Mouse (Mus musculus) heart, embryonic 14.5 days (tissue): ENCODE results near the gene Gpr18. TPM values are rescaled to one million over a fixed set of nuclear protein-coding genes. Genes with fewer than 3 reads are reported as not detected.
"Not testable (repeated sequence)": the region's sequence is repeated elsewhere in the genome, so short reads cannot be mapped to it uniquely, and the experiment has no call there.

ENCODE experiments used
- ATAC-seq: fragments of 200-750 bp; cut with Nextera tagmentation; 2 replicates; pipeline ENCODE4 v1.8.0; 2017; ENCODE audit warnings: low read depth, moderate TSS enrichment; ENCODE audit not compliant: insufficient number of reproducible peaks, insufficient read depth, low FRiP score
- H3K27ac ChIP-seq, 2 experiments: fragments of 200-500 bp in 1 of 2; fragments of 300-500 bp in 1 of 2; sonication (generic) in 1 of 2; replicated peaks in 1 of 2; 2 replicates each; pipeline ENCODE4 v1.5.1; 2012 to 2014; ENCODE audit warnings: low read depth in 2 of 2, low read length in 2 of 2, control low read depth in 1 of 2, mild to moderate bottlenecking in 1 of 2, mixed read lengths in 1 of 2; ENCODE audit not compliant: control insufficient read depth in 1 of 2, insufficient read depth in 1 of 2
- H3K27me3 ChIP-seq: fragments of 300-500 bp; sonication (generic); 2 replicates; pipeline ENCODE4 v1.6.1; 2014; ENCODE audit warnings: mild to moderate bottlenecking, low read length, control low read depth; ENCODE audit not compliant: control insufficient read depth, insufficient read depth
- H3K36me3 ChIP-seq: fragments of 300-500 bp; sonication (generic); 2 replicates; pipeline ENCODE4 v1.6.1; 2014; ENCODE audit warnings: mild to moderate bottlenecking, control low read depth, low read length, mixed read lengths; ENCODE audit not compliant: control insufficient read depth, insufficient read depth
- H3K4me1 ChIP-seq, 2 experiments: fragments of 200-500 bp in 1 of 2; fragments of 300-500 bp in 1 of 2; sonication (generic) in 1 of 2; 2 replicates each; pipeline ENCODE4 v1.6.1; 2012 to 2014; ENCODE audit warnings: low read length in 2 of 2, control low read depth in 1 of 2, mixed read lengths in 1 of 2; ENCODE audit not compliant: control insufficient read depth in 2 of 2, insufficient read depth in 2 of 2
- H3K4me2 ChIP-seq: fragments of 300-500 bp; sonication (generic); 2 replicates; pipeline ENCODE4 v1.6.1; 2014; ENCODE audit warnings: mild to moderate bottlenecking, low read length
- H3K4me3 ChIP-seq, 2 experiments: fragments of 200-500 bp in 1 of 2; fragments of 300-500 bp in 1 of 2; sonication (generic) in 1 of 2; 2 replicates each; pipeline ENCODE4 v1.5.1; 2012 to 2014; ENCODE audit warnings: low read length in 2 of 2, mild to moderate bottlenecking in 2 of 2, control low read depth in 1 of 2, low read depth in 1 of 2, moderate library complexity in 1 of 2; ENCODE audit not compliant: control insufficient read depth in 1 of 2, insufficient read depth in 1 of 2
- H3K9ac ChIP-seq: fragments of 300-500 bp; sonication (generic); 2 replicates; pipeline ENCODE4 v1.6.1; 2014; ENCODE audit warnings: mild to moderate bottlenecking, low read length
- H3K9me3 ChIP-seq: fragments of 300-500 bp; sonication (generic); 2 replicates; pipeline ENCODE4 v1.6.1; 2016; ENCODE audit warnings: low read length, control low read depth; ENCODE audit not compliant: control insufficient read depth
- WGBS: fragments of 180-500 bp; shearing (Covaris S2); extraction: QIAGEN DNeasy Blood & Tissue Kit; methylation state at CpG from one replicate; pipeline ENCODE4 v1.1.7; 2014; 5-methylcytosine and 5-hydroxymethylcytosine counted together
- polyA plus RNA-seq: library from polyadenylated mRNA; unstranded; fragments of >200 nt; fragmentation: Nextera tagmentation; extraction: Ambion mirVana; gene quantifications from 2 replicates; pipeline ENCODE4 v1.2.1, GENCODE M21; 2014

Gene Gpr18
- polyA plus RNA-seq, 1 experiment from 2014 or later = not detected

DNA sequence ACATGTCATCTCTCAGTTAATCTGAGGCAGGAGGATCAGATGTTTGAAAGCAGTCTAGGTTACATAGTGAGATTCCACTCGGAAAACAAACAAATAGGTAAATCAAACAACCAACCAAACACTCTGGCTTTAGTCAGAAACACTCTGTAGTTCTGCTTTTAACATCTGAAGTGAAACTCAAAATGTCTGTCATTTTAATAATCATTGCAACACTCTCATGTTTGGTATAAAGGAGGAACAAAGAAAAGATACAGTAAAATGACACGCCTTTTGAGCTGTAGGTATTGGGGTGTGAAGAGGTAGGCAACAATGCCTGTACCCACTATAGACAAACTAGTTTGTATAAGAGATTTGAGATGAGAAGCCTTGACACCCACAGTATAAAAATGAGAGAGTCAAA is 42.4 kb downstream of the Gpr18 start:
- H3K4me3 ChIP-seq = no peak overlapping the region
- no peaks in the 10 kb centered on the region for H3K4me1 ChIP-seq
- ATAC-seq = no peak
- no peak overlapping the region for H3K4me2 ChIP-seq
- H3K27ac ChIP-seq = no peak overlapping the region
- H3K9ac ChIP-seq = no peak overlapping the region
- WGBS = 61% methylated on average over 2 of the region's 2 CpGs
- H3K36me3 ChIP-seq = no peaks in the 10 kb centered on the region
- no peaks in the 10 kb centered on the region for H3K27me3 ChIP-seq
- no peaks in the 10 kb centered on the region for H3K9me3 ChIP-seq

DNA sequence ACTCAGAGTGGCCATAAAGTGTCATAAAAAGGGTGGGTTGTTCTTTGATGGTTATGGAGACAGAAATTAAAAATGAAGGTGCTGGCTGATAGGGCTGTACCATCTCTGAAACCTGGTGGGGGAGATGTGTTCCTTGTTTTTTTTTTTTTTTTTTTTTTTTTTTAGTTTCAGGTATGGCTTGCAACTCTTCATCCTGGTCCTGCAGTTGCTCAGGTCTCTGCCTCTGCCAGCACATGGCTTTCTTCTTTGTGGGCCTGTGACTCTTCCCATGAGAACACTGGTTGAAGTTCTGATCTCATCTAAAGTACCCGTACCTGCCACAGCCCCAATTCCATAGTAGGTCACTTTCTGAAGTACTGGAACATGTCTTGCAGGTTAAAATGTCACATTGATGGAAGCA is 42.8 kb downstream of the Gpr18 start:
- no peaks in the 10 kb centered on the region for H3K36me3 ChIP-seq
- no peak for ATAC-seq
- no peaks in the 10 kb centered on the region for H3K27me3 ChIP-seq
- H3K4me2 ChIP-seq = no peak overlapping the region
- no peak overlapping the region for H3K9ac ChIP-seq
- H3K27ac ChIP-seq = no peak overlapping the region
- 66% methylated on average over 1 of the region's 1 CpGs for WGBS
- no peak overlapping the region for H3K4me3 ChIP-seq
- no peaks in the 10 kb centered on the region for H3K9me3 ChIP-seq
- no peaks in the 10 kb centered on the region for H3K4me1 ChIP-seq

DNA sequence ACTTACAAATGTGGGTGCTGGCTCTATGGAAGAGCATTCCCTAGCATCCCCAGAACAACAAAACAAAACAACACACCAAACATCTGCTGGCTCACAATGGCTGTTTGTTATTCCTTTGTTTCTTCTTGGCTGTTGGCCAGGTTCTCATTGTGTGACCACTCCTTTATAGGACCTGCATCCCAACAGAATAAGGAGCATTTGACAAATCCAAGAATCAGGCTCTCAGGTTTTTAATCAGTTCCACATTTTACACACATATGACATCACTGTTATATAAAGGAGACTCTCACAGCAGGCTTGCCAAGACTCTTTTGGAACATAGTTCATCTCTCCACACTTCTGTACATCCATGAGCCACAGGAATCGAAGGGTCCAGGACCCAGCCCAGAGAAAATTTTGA is 46.5 kb downstream of the Gpr18 start:
- Histone ChIP-seq H3K27ac (no peak overlapping the region), H3K4me3 (no peak overlapping the region), H3K9me3 (no peaks in the 10 kb centered on the region), H3K4me2 (no peak overlapping the region), H3K4me1 (no peaks in the 10 kb centered on the region), H3K36me3 (no peaks in the 10 kb centered on the region), H3K9ac (no peak overlapping the region), H3K27me3 (no peaks in the 10 kb centered on the region)
- WGBS = 71% methylated on average over 1 of the region's 1 CpGs
- ATAC-seq = no peak

DNA sequence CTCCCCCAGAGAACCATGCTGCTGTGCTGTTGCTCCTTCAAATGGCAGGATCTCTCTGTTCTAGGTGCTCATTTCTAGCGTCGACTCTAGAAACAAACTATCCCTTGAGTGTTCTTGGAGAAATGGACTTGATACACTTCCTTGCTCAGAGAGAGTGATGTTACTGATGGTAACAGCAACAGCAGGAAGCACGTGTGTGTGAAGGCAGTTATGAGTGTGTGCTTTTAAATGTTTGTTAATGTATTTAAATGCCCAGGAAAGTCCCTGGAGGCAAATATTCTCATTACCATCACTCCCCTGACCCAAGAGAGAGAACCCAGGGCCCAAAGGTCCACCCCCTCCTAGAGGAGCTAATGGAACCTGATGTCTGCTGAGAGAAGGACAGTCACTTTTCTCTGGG is 49.0 kb downstream of the Gpr18 start:
- 71% methylated on average over 3 of the region's 3 CpGs for WGBS
- H3K27ac ChIP-seq = no peak overlapping the region
- no peak overlapping the region for H3K4me3 ChIP-seq
- H3K27me3 ChIP-seq = peaks cover 4% of the 10 kb centered on the region; the same call in 1 of the 2 replicates
- no peaks in the 10 kb centered on the region for H3K9me3 ChIP-seq
- ATAC-seq = no peak
- no peaks in the 10 kb centered on the region for H3K4me1 ChIP-seq
- no peak overlapping the region for H3K4me2 ChIP-seq
- H3K9ac ChIP-seq = no peak overlapping the region
- H3K36me3 ChIP-seq = no peaks in the 10 kb centered on the region

DNA sequence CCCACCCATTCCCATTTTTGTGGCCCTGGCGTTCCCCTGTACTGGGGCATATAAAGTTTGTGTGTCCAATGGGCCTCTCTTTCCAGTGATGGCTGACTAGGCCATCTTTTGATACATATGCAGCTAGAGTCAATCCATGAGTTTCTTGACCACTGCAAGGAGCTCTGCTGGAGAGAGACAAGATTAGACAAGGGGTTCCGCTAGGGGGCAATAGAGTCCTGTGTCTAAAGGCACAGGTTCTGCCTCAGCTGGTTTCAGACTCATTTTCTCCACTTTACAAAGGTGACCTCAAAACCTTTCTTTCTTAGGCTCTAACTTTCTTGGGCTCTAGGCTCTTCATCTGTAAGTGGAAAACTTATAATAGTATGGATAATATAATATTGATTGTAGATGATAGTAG is 50.4 kb downstream of the Gpr18 start:
- H3K4me1 ChIP-seq, ATAC-seq, H3K27ac ChIP-seq, H3K9me3 ChIP-seq, H3K4me3 ChIP-seq, H3K36me3 ChIP-seq, H3K9ac ChIP-seq, H3K27me3 ChIP-seq, H3K4me2 ChIP-seq: not testable (repeated sequence)
- WGBS = 0% methylated on average over 2 of the region's 2 CpGs

Other genes starting within 250 kb of the Gpr18 start
- gene Dock9, start 117.9 kb downstream of the Gpr18 start, polyA plus RNA-seq = 7.9 and 8.4 TPM in 2 replicates
- 55.4 and 56.3 TPM in 2 replicates for gene Ubac2, start 37.2 kb downstream of the Gpr18 start, polyA plus RNA-seq
- 1.9 and 2.4 TPM in 2 replicates for gene Gpr183, start 49.4 kb upstream of the Gpr18 start, polyA plus RNA-seq
- not detected in 2 replicates for gene Timm8a2, start 118.9 kb upstream of the Gpr18 start, polyA plus RNA-seq
- gene Tm9sf2, start 191.3 kb upstream of the Gpr18 start, polyA plus RNA-seq = 133 TPM in 2 replicates